Mouse (Mus musculus): ENCODE measurements at regions not wholly inside any gene's neighbourhood (a gene's known extent, or its start where the extent isn't known, plus 50 kb on each side); places are given as distances from the start of the nearest gene placed in this dataset.

DNA sequence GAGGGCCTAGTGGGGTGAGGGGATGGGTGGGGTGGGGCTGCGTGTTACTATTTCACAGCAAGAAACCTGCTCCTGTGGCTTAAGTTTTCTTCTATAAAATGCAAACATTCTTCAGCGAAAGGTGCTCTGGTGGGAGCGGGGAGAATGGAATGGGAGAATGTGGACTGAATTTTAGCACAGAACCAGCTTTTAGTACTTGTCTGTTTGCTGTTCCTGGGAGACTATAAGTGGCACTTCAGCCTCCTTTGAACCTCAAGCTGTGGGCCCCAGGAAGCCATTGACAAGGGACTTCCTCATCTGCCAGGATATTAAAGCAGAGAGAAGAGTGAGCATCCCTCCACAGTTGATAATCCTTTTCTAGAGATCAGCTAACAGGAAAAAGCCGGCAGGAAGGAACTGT, 580.2 kb downstream of the Zfp706 start:
- no peaks in the 10 kb centered on the region for H3K79me2 ChIP-seq (ENCODE audit: control insufficient read depth, insufficient read depth)
- H3ac ChIP-seq (ENCODE audit: control insufficient read depth, insufficient read length): no peak overlapping the region
- H3K4me2 ChIP-seq (ENCODE audit: low read depth): no peak overlapping the region
- TF ChIP-seq CEBPB (IDR thresholded peaks at IDR 0.05; ENCODE audit: insufficient read depth, poor library complexity, severe bottlenecking) (no peak), E2F4 (IDR thresholded peaks at IDR 0.05; ENCODE audit: insufficient read depth) (no peak), TCF12 (IDR thresholded peaks at IDR 0.05; ENCODE audit: insufficient read depth, poor library complexity, severe bottlenecking) (no peak), SRF (IDR thresholded peaks at IDR 0.05; ENCODE audit: control insufficient read depth, insufficient read length, low read depth) (no peak), MAX (IDR thresholded peaks at IDR 0.05; ENCODE audit: low read depth) (no peak)
- peaks cover 51% of the 10 kb centered on the region for H3K27me3 ChIP-seq (ENCODE audit: control insufficient read depth, insufficient read depth, insufficient read length)
- H3K4me3 ChIP-seq: no peak overlapping the region
- H3K36me3 ChIP-seq (ENCODE audit: control insufficient read depth, insufficient read depth): no peaks in the 10 kb centered on the region

DNA sequence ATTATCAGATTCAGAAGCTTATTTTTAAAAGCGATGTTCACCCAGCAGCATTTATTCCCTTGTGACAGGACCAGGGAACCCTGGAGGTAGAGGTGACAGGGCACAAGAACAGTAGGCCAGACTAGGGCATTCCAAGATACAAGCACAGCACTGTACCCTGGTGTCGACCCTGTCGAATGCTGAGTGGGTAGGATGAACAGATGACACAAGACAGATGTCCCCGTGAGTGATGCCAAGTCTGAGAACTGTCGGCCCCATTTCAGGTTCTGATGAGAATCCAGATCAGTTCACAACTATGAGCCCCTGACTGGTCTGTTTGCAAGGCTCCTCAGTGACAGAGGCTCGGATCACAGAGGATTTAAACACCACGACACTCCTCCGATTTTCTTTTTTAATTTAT, 581.7 kb downstream of the Zfp706 start:
- Histone ChIP-seq H3K4me3 (no peak overlapping the region), H3ac (ENCODE audit: control insufficient read depth, insufficient read length) (no peak overlapping the region), H3K4me2 (ENCODE audit: low read depth) (no peak overlapping the region), H3K36me3 (ENCODE audit: control insufficient read depth, insufficient read depth) (no peaks in the 10 kb centered on the region), H3K79me2 (ENCODE audit: control insufficient read depth, insufficient read depth) (no peaks in the 10 kb centered on the region), H3K27me3 (ENCODE audit: control insufficient read depth, insufficient read depth, insufficient read length) (peaks cover 59% of the 10 kb centered on the region)
- TF ChIP-seq MAX (IDR thresholded peaks at IDR 0.05; ENCODE audit: low read depth) (no peak), MYOG (IDR thresholded peaks at IDR 0.05; ENCODE audit: control insufficient read depth in 1 of 3, insufficient read depth in 1 of 3, insufficient read length in 2 of 3, low read depth in 2 of 3) (no peak), MYOD1 (IDR thresholded peaks at IDR 0.05; ENCODE audit: control insufficient read depth in 1 of 3, insufficient read length in 2 of 3, low read depth in 2 of 3) (no peak), SRF (IDR thresholded peaks at IDR 0.05; ENCODE audit: control insufficient read depth, insufficient read length, low read depth) (no peak), USF1 (IDR thresholded peaks at IDR 0.05; ENCODE audit: low read depth) (no peak), E2F4 (IDR thresholded peaks at IDR 0.05; ENCODE audit: insufficient read depth) (no peak), CEBPB (IDR thresholded peaks at IDR 0.05; ENCODE audit: insufficient read depth, poor library complexity, severe bottlenecking) (no peak), TCF3 (IDR thresholded peaks at IDR 0.05; ENCODE audit: insufficient read length, low read depth) (no peak), TCF12 (IDR thresholded peaks at IDR 0.05; ENCODE audit: insufficient read depth, poor library complexity, severe bottlenecking) (no peak), REST (IDR thresholded peaks at IDR 0.05; ENCODE audit: insufficient read depth, insufficient read length) (no peak), POLR2AphosphoS2 (IDR thresholded peaks at IDR 0.05; ENCODE audit: insufficient read length, low read depth) (no peak), POLR2A (IDR thresholded peaks at IDR 0.05; ENCODE audit: insufficient read length, low read depth) (no peak)

DNA sequence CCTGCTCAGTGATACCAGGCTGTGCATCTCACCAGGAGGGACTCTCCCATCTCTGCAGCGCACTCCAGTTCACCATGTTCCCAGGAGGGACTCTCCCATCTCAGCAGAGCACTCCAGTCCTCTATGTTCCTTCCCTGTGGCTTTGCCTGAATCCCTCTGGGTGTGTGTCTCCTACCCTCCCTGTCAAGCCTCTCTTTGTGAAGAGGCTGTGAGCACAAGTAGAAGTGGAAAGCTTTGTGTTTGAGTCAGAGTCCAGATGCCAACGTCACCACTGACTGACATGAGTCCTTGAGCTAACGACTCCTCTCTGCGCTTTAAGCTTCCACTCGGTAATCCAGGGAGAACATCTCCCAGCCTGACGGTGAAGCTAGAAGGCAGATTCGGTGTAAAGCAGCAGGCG, 583.5 kb downstream of the Zfp706 start:
- Histone ChIP-seq H3K79me2 (ENCODE audit: control insufficient read depth, insufficient read depth) (no peaks in the 10 kb centered on the region), H3K27me3 (ENCODE audit: control insufficient read depth, insufficient read depth, insufficient read length) (peaks cover 77% of the 10 kb centered on the region), H3K4me2 (ENCODE audit: low read depth) (no peak overlapping the region), H3ac (ENCODE audit: control insufficient read depth, insufficient read length) (no peak overlapping the region), H3K36me3 (ENCODE audit: control insufficient read depth, insufficient read depth) (no peaks in the 10 kb centered on the region), H3K4me3 (no peak overlapping the region)
- TF ChIP-seq USF1 (IDR thresholded peaks at IDR 0.05; ENCODE audit: low read depth): no peak
- no peak for TF ChIP-seq MYOD1 (IDR thresholded peaks at IDR 0.05; ENCODE audit: control insufficient read depth in 1 of 3, insufficient read length in 2 of 3, low read depth in 2 of 3)
- TF ChIP-seq CEBPB (IDR thresholded peaks at IDR 0.05; ENCODE audit: insufficient read depth, poor library complexity, severe bottlenecking): no peak
- TF ChIP-seq TCF12 (IDR thresholded peaks at IDR 0.05; ENCODE audit: insufficient read depth, poor library complexity, severe bottlenecking): no peak
- TF ChIP-seq TCF3 (IDR thresholded peaks at IDR 0.05; ENCODE audit: insufficient read length, low read depth): no peak
- TF ChIP-seq E2F4 (IDR thresholded peaks at IDR 0.05; ENCODE audit: insufficient read depth): no peak
- TF ChIP-seq MAX (IDR thresholded peaks at IDR 0.05; ENCODE audit: low read depth): no peak
- TF ChIP-seq POLR2A (IDR thresholded peaks at IDR 0.05; ENCODE audit: insufficient read length, low read depth): no peak
- no peak for TF ChIP-seq MYOG (IDR thresholded peaks at IDR 0.05; ENCODE audit: control insufficient read depth in 1 of 3, insufficient read depth in 1 of 3, insufficient read length in 2 of 3, low read depth in 2 of 3)
- no peak for TF ChIP-seq SRF (IDR thresholded peaks at IDR 0.05; ENCODE audit: control insufficient read depth, insufficient read length, low read depth)
- TF ChIP-seq POLR2AphosphoS2 (IDR thresholded peaks at IDR 0.05; ENCODE audit: insufficient read length, low read depth): no peak
- TF ChIP-seq REST (IDR thresholded peaks at IDR 0.05; ENCODE audit: insufficient read depth, insufficient read length): no peak

DNA sequence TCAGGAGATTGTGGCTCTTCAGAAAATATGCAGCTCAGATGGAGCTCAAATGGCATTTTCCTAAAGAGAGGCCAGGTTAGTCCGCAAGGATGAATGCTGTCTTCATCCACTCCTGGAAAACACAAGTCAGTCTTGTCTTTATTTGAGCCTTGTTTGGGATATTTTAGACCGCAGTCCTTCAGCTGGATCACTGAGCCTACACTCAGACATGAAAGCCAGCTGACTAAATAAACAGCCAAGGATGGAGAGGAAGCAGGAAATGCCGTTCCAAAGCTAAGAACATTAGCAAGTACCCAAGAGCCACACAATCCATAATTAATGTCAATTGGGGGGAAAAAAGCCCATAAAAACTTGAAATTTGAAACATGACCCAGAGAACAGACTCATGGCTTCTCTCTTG, 584.8 kb downstream of the Zfp706 start:
- Histone ChIP-seq H3K79me2 (ENCODE audit: control insufficient read depth, insufficient read depth) (no peaks in the 10 kb centered on the region), H3K36me3 (ENCODE audit: control insufficient read depth, insufficient read depth) (no peaks in the 10 kb centered on the region), H3K4me3 (no peak overlapping the region), H3K27me3 (ENCODE audit: control insufficient read depth, insufficient read depth, insufficient read length) (peaks cover 80% of the 10 kb centered on the region), H3ac (ENCODE audit: control insufficient read depth, insufficient read length) (no peak overlapping the region), H3K4me2 (ENCODE audit: low read depth) (no peak overlapping the region)
- TF ChIP-seq MAX (IDR thresholded peaks at IDR 0.05; ENCODE audit: low read depth): no peak
- TF ChIP-seq POLR2AphosphoS2 (IDR thresholded peaks at IDR 0.05; ENCODE audit: insufficient read length, low read depth): no peak
- TF ChIP-seq MYOD1 (IDR thresholded peaks at IDR 0.05; ENCODE audit: control insufficient read depth in 1 of 3, insufficient read length in 2 of 3, low read depth in 2 of 3): no peak
- TF ChIP-seq E2F4 (IDR thresholded peaks at IDR 0.05; ENCODE audit: insufficient read depth): no peak
- no peak for TF ChIP-seq USF1 (IDR thresholded peaks at IDR 0.05; ENCODE audit: low read depth)
- TF ChIP-seq CEBPB (IDR thresholded peaks at IDR 0.05; ENCODE audit: insufficient read depth, poor library complexity, severe bottlenecking): no peak
- TF ChIP-seq TCF12 (IDR thresholded peaks at IDR 0.05; ENCODE audit: insufficient read depth, poor library complexity, severe bottlenecking): no peak
- TF ChIP-seq SRF (IDR thresholded peaks at IDR 0.05; ENCODE audit: control insufficient read depth, insufficient read length, low read depth): no peak
- no peak for TF ChIP-seq MYOG (IDR thresholded peaks at IDR 0.05; ENCODE audit: control insufficient read depth in 1 of 3, insufficient read depth in 1 of 3, insufficient read length in 2 of 3, low read depth in 2 of 3)
- TF ChIP-seq REST (IDR thresholded peaks at IDR 0.05; ENCODE audit: insufficient read depth, insufficient read length): no peak
- no peak for TF ChIP-seq POLR2A (IDR thresholded peaks at IDR 0.05; ENCODE audit: insufficient read length, low read depth)
- TF ChIP-seq TCF3 (IDR thresholded peaks at IDR 0.05; ENCODE audit: insufficient read length, low read depth): no peak

All from myocyte (in vitro differentiated cells).